Mouse (Mus musculus): Measurements from ENCODE around the gene Adamts9. TPM values are rescaled to one million over a fixed set of nuclear protein-coding genes. Genes with fewer than 3 reads are reported as not detected.

Gene Adamts9
- polyA plus RNA-seq, 1 experiment from 2014 or later: 2.8 TPM

DNA sequence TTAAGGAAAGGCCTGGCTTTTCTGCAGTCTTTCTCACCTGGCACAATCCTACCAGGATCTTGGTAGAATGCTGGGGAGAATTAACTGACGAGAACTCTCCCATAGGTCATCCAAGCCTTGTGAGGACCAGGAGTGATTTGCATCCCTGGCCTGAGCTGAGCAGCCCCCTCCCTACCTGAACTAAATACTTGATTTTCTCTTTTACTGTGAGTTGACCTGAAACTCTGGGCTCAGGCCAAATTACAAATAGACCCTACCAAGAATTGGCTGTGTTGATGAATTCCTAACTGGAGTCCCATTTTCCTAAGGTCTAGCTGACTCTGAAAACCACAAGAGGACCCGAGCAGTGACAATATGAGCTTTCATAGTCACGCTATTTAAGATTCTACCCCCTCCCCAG, 25.4 kb upstream of the Adamts9 start:
- ATAC-seq (replicated peaks; ENCODE audit: low FRiP score): no peak
- WGBS: 81% methylated on average over 3 of the region's 3 CpGs
- no peaks in the 10 kb centered on the region for H3K36me3 ChIP-seq (ENCODE audit: control insufficient read depth, insufficient read depth, low read length)

DNA sequence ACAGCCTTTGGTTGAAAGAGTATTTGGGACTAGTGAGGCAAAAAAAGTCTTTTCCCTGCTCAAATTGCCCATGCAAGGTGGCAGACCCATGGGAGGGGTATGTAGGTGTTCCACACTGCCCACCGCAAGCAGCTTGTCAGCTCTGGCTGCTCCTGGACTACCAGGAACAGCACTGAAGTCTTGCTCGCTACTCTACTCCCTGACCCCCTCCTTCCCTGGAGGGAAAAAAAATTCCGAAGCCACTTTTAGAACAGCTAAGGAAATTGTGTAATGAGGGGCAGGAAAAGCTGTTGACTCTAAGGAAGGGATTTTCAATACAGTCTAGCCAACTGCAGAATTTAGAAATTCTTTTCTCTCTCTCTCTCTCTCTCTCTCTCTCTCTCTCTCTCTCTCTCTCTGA, 24.9 kb upstream of the Adamts9 start:
- Histone ChIP-seq H3K36me3 (ENCODE audit: control insufficient read depth, insufficient read depth, low read length) (no peaks in the 10 kb centered on the region), H3K4me2 (ENCODE audit: low read depth, low read length, severe bottlenecking) (no peak overlapping the region), H3K9ac (ENCODE audit: low read length) (no peak overlapping the region), H3K4me1 (replicated peaks; ENCODE audit: control insufficient read depth, insufficient read depth, low read length) (no peaks in the 10 kb centered on the region), H3K27ac (ENCODE audit: low read depth, low read length) (no peak overlapping the region), H3K9me3 (ENCODE audit: control insufficient read depth, low read length) (no peaks in the 10 kb centered on the region; the same call in 1 of the 2 replicates), H3K27me3 (ENCODE audit: control insufficient read depth, insufficient read depth, low read length) (no peaks in the 10 kb centered on the region), H3K4me3 (ENCODE audit: low read depth, low read length) (no peak overlapping the region)
- DNase-seq (ENCODE audit: low spot score) (no peak), ATAC-seq (replicated peaks; ENCODE audit: low FRiP score) (no peak)
- whole genome bisulfite sequencing: 85% methylated on average over 3 of the region's 3 CpGs

More for the DNA sequence above, 25.4 kb upstream of the Adamts9 start:
- no peak overlapping the region for H3K9ac ChIP-seq (ENCODE audit: low read length)
- DNase-seq (ENCODE audit: low spot score): no peak
- no peaks in the 10 kb centered on the region for H3K4me1 ChIP-seq (replicated peaks; ENCODE audit: control insufficient read depth, insufficient read depth, low read length)
- H3K9me3 ChIP-seq (ENCODE audit: control insufficient read depth, low read length): no peaks in the 10 kb centered on the region; the same call in 1 of the 2 replicates
- no peak overlapping the region for H3K4me3 ChIP-seq (ENCODE audit: low read depth, low read length)
- no peak overlapping the region for H3K4me2 ChIP-seq (ENCODE audit: low read depth, low read length, severe bottlenecking)
- no peaks in the 10 kb centered on the region for H3K27me3 ChIP-seq (ENCODE audit: control insufficient read depth, insufficient read depth, low read length)
- H3K27ac ChIP-seq (ENCODE audit: low read depth, low read length): no peak overlapping the region

DNA sequence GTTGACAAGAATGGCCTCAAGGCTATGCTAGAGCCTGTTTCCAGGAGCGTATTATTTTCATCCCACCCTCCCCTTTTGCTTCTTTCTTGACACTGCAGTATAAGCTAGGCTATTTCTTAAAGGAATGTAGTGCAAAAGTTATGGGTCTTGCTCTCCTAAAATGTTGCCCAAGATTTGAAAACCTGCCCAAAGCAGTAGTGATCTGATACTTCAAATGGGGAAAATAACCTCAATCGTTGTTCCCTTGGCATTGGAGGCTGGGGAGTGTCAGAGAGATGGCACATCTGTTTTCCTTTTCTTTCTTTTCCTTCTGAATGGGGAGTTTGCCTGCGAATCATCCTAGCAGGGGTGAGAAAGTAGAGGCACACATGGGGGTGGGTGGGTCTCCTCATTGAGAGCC, 19.7 kb upstream of the Adamts9 start:
- Histone ChIP-seq H3K4me2 (ENCODE audit: low read depth, low read length, severe bottlenecking) (no peak overlapping the region), H3K27ac (ENCODE audit: low read depth, low read length) (no peak overlapping the region)
- DNase-seq (ENCODE audit: low spot score): no peak

DNA sequence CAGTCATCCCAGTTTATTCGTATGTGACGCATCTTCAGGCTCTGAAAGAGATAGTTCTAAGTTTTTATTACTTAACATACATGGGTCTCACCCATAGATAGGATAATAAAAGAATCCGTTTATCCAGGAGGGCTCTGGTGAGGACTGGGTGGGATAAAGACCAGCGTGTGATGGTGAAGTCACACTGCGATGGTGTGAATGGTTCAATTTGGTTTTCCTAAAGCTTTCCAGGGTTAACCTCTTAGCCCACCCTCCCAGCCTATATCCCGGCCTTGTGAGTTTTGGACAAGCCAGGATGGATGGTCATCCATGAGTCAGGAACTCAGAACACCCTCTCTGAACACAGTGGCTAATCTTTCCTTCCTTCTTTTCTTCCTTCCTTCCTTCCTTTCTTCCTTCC, 17.7 kb upstream of the Adamts9 start:
- H3K36me3 ChIP-seq (ENCODE audit: control insufficient read depth, insufficient read depth, low read length): no peaks in the 10 kb centered on the region
- H3K9ac ChIP-seq (ENCODE audit: low read length): no peak overlapping the region
- H3K27me3 ChIP-seq (ENCODE audit: control insufficient read depth, insufficient read depth, low read length): no peaks in the 10 kb centered on the region
- no peak overlapping the region for H3K4me2 ChIP-seq (ENCODE audit: low read depth, low read length, severe bottlenecking)
- no peak for DNase-seq (ENCODE audit: low spot score)
- H3K27ac ChIP-seq (ENCODE audit: low read depth, low read length): no peak overlapping the region
- no peaks in the 10 kb centered on the region for H3K4me1 ChIP-seq (replicated peaks; ENCODE audit: control insufficient read depth, insufficient read depth, low read length)
- ATAC-seq (replicated peaks; ENCODE audit: low FRiP score): no peak
- H3K9me3 ChIP-seq (ENCODE audit: control insufficient read depth, low read length): no peaks in the 10 kb centered on the region; the same call in 1 of the 2 replicates
- no peak overlapping the region for H3K4me3 ChIP-seq (ENCODE audit: low read depth, low read length)
- WGBS: 94% methylated on average over 6 of the region's 6 CpGs

More for the DNA sequence above, 19.7 kb upstream of the Adamts9 start:
- no peak for ATAC-seq (replicated peaks; ENCODE audit: low FRiP score)
- no peaks in the 10 kb centered on the region for H3K4me1 ChIP-seq (replicated peaks; ENCODE audit: control insufficient read depth, insufficient read depth, low read length)
- no peak overlapping the region for H3K4me3 ChIP-seq (ENCODE audit: low read depth, low read length)
- 76% methylated on average over 3 of the region's 3 CpGs for WGBS
- no peaks in the 10 kb centered on the region; the same call in 1 of the 2 replicates for H3K9me3 ChIP-seq (ENCODE audit: control insufficient read depth, low read length)
- no peak overlapping the region for H3K9ac ChIP-seq (ENCODE audit: low read length)
- no peaks in the 10 kb centered on the region for H3K36me3 ChIP-seq (ENCODE audit: control insufficient read depth, insufficient read depth, low read length)
- H3K27me3 ChIP-seq (ENCODE audit: control insufficient read depth, insufficient read depth, low read length): no peaks in the 10 kb centered on the region

DNA sequence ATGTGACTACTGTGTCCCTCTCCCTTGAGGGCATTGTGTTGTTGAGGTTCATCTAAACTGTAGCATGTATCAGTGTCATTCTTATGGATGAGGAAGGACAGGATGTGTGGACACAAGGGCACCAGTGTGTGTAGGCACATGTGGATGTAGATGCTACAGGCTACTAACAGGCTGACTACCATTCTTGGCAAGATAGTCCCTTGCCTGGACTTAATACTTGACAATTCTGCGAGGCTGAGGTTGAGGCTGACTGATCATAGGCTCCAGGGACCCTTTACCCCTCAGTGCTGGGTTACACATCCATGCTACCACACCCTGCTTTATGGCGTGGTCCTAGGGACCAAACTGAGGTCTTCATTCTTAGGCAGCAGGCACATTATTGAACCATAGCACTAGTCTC, 16.1 kb upstream of the Adamts9 start:
- Histone ChIP-seq H3K9me3 (ENCODE audit: control insufficient read depth, low read length) (no peaks in the 10 kb centered on the region), H3K9ac (ENCODE audit: low read length) (no peak overlapping the region), H3K36me3 (ENCODE audit: control insufficient read depth, insufficient read depth, low read length) (no peaks in the 10 kb centered on the region), H3K4me3 (ENCODE audit: low read depth, low read length) (no peak overlapping the region), H3K27ac (ENCODE audit: low read depth, low read length) (no peak overlapping the region), H3K4me1 (replicated peaks; ENCODE audit: control insufficient read depth, insufficient read depth, low read length) (no peaks in the 10 kb centered on the region), H3K4me2 (ENCODE audit: low read depth, low read length, severe bottlenecking) (no peak overlapping the region), H3K27me3 (ENCODE audit: control insufficient read depth, insufficient read depth, low read length) (no peaks in the 10 kb centered on the region)
- DNase-seq (ENCODE audit: low spot score) (no peak), ATAC-seq (replicated peaks; ENCODE audit: low FRiP score) (no peak)
- 90% methylated on average over 2 of the region's 2 CpGs for WGBS

DNA sequence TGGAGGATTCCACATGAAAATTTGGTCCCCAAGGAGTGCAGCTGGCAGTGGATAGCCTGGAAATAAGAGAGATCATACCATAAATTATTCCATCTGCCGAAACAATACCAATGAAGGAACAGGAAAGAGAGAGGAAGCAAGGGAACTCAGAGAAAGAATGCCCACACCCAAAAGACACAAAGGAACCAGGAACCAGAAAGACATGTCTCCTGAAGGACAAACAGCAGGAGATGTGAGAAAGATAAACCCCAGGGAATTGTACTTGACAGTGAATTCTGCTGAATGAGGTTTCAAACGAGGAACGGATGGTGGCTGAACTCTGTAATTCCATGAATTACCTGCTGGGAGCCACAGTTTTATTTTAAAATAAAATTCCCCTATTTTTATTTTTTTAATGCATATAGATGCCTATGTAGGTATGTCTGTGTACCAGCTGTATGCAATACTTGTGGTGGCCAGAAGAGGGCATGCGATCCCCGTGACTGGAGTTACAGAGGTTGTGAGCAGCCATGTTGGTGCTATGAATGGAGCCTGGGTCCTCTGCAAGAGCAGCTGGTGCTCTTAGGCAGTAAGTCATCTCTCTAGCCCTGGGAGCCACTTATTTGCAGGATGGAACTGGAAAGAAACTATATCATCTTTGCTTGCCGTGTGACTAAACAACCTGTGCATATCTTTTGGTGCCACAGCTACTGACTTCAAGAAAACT, 4.2 kb upstream of the Adamts9 start:
- Histone ChIP-seq H3K27ac (ENCODE audit: low read depth, low read length) (no peak overlapping the region), H3K4me2 (ENCODE audit: low read depth, low read length, severe bottlenecking) (no peak overlapping the region), H3K9me3 (ENCODE audit: control insufficient read depth, low read length) (no peaks in the 10 kb centered on the region; the same call in 1 of the 2 replicates), H3K4me3 (ENCODE audit: low read depth, low read length) (no peak overlapping the region), H3K4me1 (replicated peaks; ENCODE audit: control insufficient read depth, insufficient read depth, low read length) (0 out of 2 replicates have a peak, but pooled peaks cover 3% of the 10 kb centered on the region), H3K36me3 (ENCODE audit: control insufficient read depth, insufficient read depth, low read length) (no peaks in the 10 kb centered on the region), H3K9ac (ENCODE audit: low read length) (no peak overlapping the region), H3K27me3 (ENCODE audit: control insufficient read depth, insufficient read depth, low read length) (peaks cover 8% of the 10 kb centered on the region; the same call in 1 of the 2 replicates)
- ATAC-seq (replicated peaks; ENCODE audit: low FRiP score) (no peak), DNase-seq (ENCODE audit: low spot score) (no peak)
- WGBS: 89% methylated on average over 6 of the region's 6 CpGs

DNA sequence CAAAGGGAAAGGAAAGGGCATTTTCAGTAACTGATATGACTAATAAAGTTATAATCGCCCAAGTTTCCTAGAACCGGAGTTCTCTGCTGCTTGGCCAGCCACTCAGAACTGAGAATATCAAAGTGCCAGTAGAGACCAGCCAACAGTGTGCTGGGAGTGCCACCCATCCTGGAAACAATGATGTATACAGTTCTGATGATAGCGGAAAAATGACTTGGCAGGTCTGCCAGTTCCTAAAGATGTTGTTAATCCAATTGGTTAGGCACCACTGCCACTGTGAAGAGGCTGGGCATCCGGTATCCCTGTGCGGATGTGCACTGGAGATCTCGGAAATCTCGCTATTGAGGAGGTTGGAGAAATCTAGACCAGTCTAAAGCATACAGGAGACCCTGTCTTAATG, 1.4 kb upstream of the Adamts9 start:
- Histone ChIP-seq H3K9ac (ENCODE audit: low read length) (no peak overlapping the region), H3K4me2 (ENCODE audit: low read depth, low read length, severe bottlenecking) (no peak overlapping the region), H3K27ac (ENCODE audit: low read depth, low read length) (no peak overlapping the region), H3K9me3 (ENCODE audit: control insufficient read depth, low read length) (no peaks in the 10 kb centered on the region; the same call in 1 of the 2 replicates), H3K4me1 (replicated peaks; ENCODE audit: control insufficient read depth, insufficient read depth, low read length) (peaks cover 3% of the 10 kb centered on the region; the same call in 1 of the 2 replicates), H3K27me3 (ENCODE audit: control insufficient read depth, insufficient read depth, low read length) (peaks cover 8% of the 10 kb centered on the region; the same call in 1 of the 2 replicates), H3K4me3 (ENCODE audit: low read depth, low read length) (no peak overlapping the region), H3K36me3 (ENCODE audit: control insufficient read depth, insufficient read depth, low read length) (no peaks in the 10 kb centered on the region)
- DNase-seq (ENCODE audit: low spot score): no peak
- WGBS: 42% methylated on average over 7 of the region's 7 CpGs
- ATAC-seq (replicated peaks; ENCODE audit: low FRiP score): no peak

DNA sequence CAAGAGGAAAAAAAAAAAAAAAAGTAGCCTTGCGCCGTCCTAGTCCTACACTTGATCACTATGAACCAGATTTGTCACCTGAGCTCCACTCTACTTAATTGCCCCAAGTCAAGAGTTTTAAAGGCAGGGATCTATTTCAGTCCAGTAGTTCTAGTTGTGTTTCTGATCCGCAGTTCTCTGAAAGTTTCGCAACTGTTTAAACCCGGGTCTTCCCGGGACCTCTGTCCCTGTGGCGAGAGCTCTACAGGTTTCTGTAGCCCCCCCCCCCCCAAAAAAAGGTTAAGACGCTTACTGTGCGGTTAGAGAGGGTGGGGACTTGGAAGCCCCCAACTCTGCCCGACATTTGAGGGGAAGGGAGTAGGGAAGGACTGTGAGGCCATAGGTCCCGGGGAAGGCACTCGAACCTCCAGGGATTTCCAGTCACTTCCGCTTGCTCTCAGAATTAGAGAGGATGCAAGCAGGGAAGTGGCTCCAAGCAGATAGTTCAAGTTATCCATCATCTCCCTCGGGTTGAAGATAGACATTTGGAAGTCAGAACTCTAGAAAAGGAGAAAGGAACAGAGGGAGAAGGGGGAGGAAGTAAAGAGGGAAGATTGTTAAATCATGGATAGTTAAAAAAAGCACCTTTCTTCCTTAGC, 875 bp upstream of the Adamts9 start:
- WGBS: 5% methylated on average over 14 of the region's 14 CpGs
- no peaks in the 10 kb centered on the region; the same call in 1 of the 2 replicates for H3K9me3 ChIP-seq (ENCODE audit: control insufficient read depth, low read length)

More for the DNA sequence above, 875 bp upstream of the Adamts9 start:
- Histone ChIP-seq H3K4me2 (ENCODE audit: low read depth, low read length, severe bottlenecking) (peak overlapping the region; percentile 89), H3K9ac (ENCODE audit: low read length) (no peak overlapping the region), H3K4me1 (replicated peaks; ENCODE audit: control insufficient read depth, insufficient read depth, low read length) (peaks cover 3% of the 10 kb centered on the region; the same call in 1 of the 2 replicates), H3K36me3 (ENCODE audit: control insufficient read depth, insufficient read depth, low read length) (no peaks in the 10 kb centered on the region), H3K27ac (ENCODE audit: low read depth, low read length) (no peak overlapping the region), H3K27me3 (ENCODE audit: control insufficient read depth, insufficient read depth, low read length) (peaks cover 8% of the 10 kb centered on the region; the same call in 1 of the 2 replicates), H3K4me3 (ENCODE audit: low read depth, low read length) (peak overlapping the region; percentile 54)
- no peak for ATAC-seq (replicated peaks; ENCODE audit: low FRiP score)
- no peak for DNase-seq (ENCODE audit: low spot score)
